Mouse (Mus musculus): ENCODE measurements around the gene Slc35e1. TPM values are rescaled to one million over a fixed set of nuclear protein-coding genes. Genes with fewer than 3 reads are reported as not detected.

The Slc35e1 gene
- polyA plus RNA-seq, 1 experiment from 2014 or later: 7.9 TPM

- Histone ChIP-seq H3K36me3 (ENCODE audit: control insufficient read depth, insufficient read depth, low read length) (no peaks in the 10 kb centered on the region), H3K27me3 (replicated peaks; ENCODE audit: control insufficient read depth, insufficient read depth, low read length) (no peaks in the 10 kb centered on the region), H3K4me1 (ENCODE audit: control insufficient read depth, insufficient read depth, low read length) (peaks cover 3% of the 10 kb centered on the region; the same call in 1 of the 2 replicates), H3K9me3 (ENCODE audit: control insufficient read depth, low read length) (no peaks in the 10 kb centered on the region), H3K4me2 (ENCODE audit: low read depth, low read length) (no peak overlapping the region), H3K4me3 (ENCODE audit: low read length) (no peak overlapping the region), H3K27ac (ENCODE audit: low read length) (no peak overlapping the region), H3K9ac (ENCODE audit: low read depth, low read length) (no peak overlapping the region)
- no peak for ATAC-seq
- WGBS: 72% methylated on average over 8 of the region's 8 CpGs
Measured at GRCm38 (mm10) chr8:72438248-72439015, 54.0 kb downstream of the Slc35e1 start.

- WGBS: 33% methylated on average over 2 of the region's 2 CpGs
- no peak overlapping the region for H3K4me3 ChIP-seq (ENCODE audit: low read length)
- H3K27ac ChIP-seq (ENCODE audit: low read length): no peak overlapping the region
- H3K9ac ChIP-seq (ENCODE audit: low read depth, low read length): no peak overlapping the region
- H3K4me1 ChIP-seq (ENCODE audit: control insufficient read depth, insufficient read depth, low read length): no peaks in the 10 kb centered on the region
- H3K36me3 ChIP-seq (ENCODE audit: control insufficient read depth, insufficient read depth, low read length): no peaks in the 10 kb centered on the region
- H3K4me2 ChIP-seq (ENCODE audit: low read depth, low read length): no peak overlapping the region
- H3K9me3 ChIP-seq (ENCODE audit: control insufficient read depth, low read length): no peaks in the 10 kb centered on the region
- ATAC-seq: no peak
- 0 out of 2 replicates have a peak, but pooled peaks cover 2% of the 10 kb centered on the region for H3K27me3 ChIP-seq (replicated peaks; ENCODE audit: control insufficient read depth, insufficient read depth, low read length)
Measured at GRCm38 (mm10) chr8:72434952-72435351, 57.5 kb downstream of the Slc35e1 start.

Small RNAs within 50 kb of the gene (microRNA-seq; reads per million reads assigned to microRNA genes)
- not detected for gene Gm28019
- gene Mir7068: 0.91 reads per million

Other genes with a start within 250 kb of the Slc35e1 start
- gene Gm10282, start 187.4 kb downstream of the Slc35e1 start, polyA plus RNA-seq (2015; fragmentation: Nextera tagmentation; extraction: Ambion mirVana): 14.3 and 18.9 TPM in 2 replicates
- gene Klf2, start 173.6 kb downstream of the Slc35e1 start, polyA plus RNA-seq (2015; fragmentation: Nextera tagmentation; extraction: Ambion mirVana): 3.6 and 5.1 TPM in 2 replicates
- gene Eps15l1, start 71.2 kb downstream of the Slc35e1 start, polyA plus RNA-seq (2015; fragmentation: Nextera tagmentation; extraction: Ambion mirVana): 41.9 and 42.5 TPM in 2 replicates
- 1.4 and 1.5 TPM in 2 replicates for gene Calr3, start 48.7 kb downstream of the Slc35e1 start, polyA plus RNA-seq (2015; fragmentation: Nextera tagmentation; extraction: Ambion mirVana)
- gene 1700030K09Rik, start 48.7 kb downstream of the Slc35e1 start, polyA plus RNA-seq (2015; fragmentation: Nextera tagmentation; extraction: Ambion mirVana): 10.7 and 11.5 TPM in 2 replicates
- 46.0 and 47.9 TPM in 2 replicates for gene Cherp, start 17.4 kb downstream of the Slc35e1 start, polyA plus RNA-seq (2015; fragmentation: Nextera tagmentation; extraction: Ambion mirVana)
- 13.5 and 14.2 TPM in 2 replicates for gene Med26, start 55.7 kb upstream of the Slc35e1 start, polyA plus RNA-seq (2015; fragmentation: Nextera tagmentation; extraction: Ambion mirVana)
- gene Smim7, start 78.5 kb upstream of the Slc35e1 start, polyA plus RNA-seq (2015; fragmentation: Nextera tagmentation; extraction: Ambion mirVana): 114 and 121 TPM in 2 replicates
- 12.1 and 12.2 TPM in 2 replicates for gene Tmem38a, start 79.4 kb upstream of the Slc35e1 start, polyA plus RNA-seq (2015; fragmentation: Nextera tagmentation; extraction: Ambion mirVana)
- 0.09 and 0.12 TPM in 2 replicates for gene Nwd1, start 154.1 kb upstream of the Slc35e1 start, polyA plus RNA-seq (2015; fragmentation: Nextera tagmentation; extraction: Ambion mirVana)
- gene Sin3b, start 230.7 kb upstream of the Slc35e1 start, polyA plus RNA-seq (2015; fragmentation: Nextera tagmentation; extraction: Ambion mirVana): 130 and 141 TPM in 2 replicates

All from intestine, embryonic 16.5 days (tissue).